Comparison of ENCODE assay signal across 29 mouse cellular contexts in the genomic region with DNA sequence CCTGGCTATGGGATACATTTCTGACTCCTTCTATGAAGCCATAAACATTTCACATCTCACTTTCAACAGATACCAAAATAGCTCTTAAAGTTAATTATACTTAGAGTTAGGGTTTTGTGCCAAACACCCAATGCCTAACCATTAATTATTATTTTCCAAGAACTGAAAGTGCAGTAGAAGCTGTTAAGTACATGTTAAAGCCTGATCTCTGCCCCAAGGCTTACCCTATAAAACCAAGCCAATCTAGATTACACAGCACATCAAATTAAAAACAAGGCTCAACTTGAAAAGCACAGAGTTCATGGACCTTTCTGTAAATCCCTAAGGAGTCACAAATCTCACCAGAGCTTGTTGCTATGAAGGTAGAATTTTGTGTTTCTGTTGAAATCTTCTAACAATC. TPM values are rescaled to one million over a fixed set of nuclear protein-coding genes. Genes with fewer than 3 reads are reported as not detected.
"Had no signal": no experiment of that assay in that cellular context is flagged by ENCODE, and none has a peak within 500 bp of the region (broad histone marks: within the 10 kb centered on the region; RNA-seq: fewer than 3 reads in every experiment).

No protein-coding gene starts in this region.

- H3K4me1 ChIP-seq: kidney, embryonic 15.5 days; limb, embryonic 13.5 days; liver, embryonic 13.5 days; midbrain, embryonic 10.5 days; midbrain, embryonic 13.5 days had no signal

- DNase-seq: left cerebral cortex, postnatal 4 days; liver, embryonic 13.5 days; lung, adult 2 months; lung, postnatal 14 days; lung, postnatal 4 days; thymus, adult 18-20 months; thymus, postnatal 36 days had no signal

- H3K27me3 ChIP-seq: kidney, embryonic 15.5 days; limb, embryonic 13.5 days; liver, embryonic 13.5 days; midbrain, embryonic 13.5 days had no signal

- H3K27ac ChIP-seq: kidney, embryonic 15.5 days; limb, embryonic 13.5 days; liver, embryonic 13.5 days; midbrain, embryonic 10.5 days; midbrain, embryonic 13.5 days had no signal

- H3K9ac ChIP-seq: kidney, embryonic 15.5 days; limb, embryonic 13.5 days; liver, embryonic 13.5 days; midbrain, embryonic 13.5 days had no signal

- ATAC-seq: intestine, postnatal 0 days; midbrain, embryonic 13.5 days; midbrain, embryonic 16.5 days had no signal

- H3K4me2 ChIP-seq: kidney, embryonic 15.5 days; limb, embryonic 13.5 days; liver, embryonic 13.5 days; midbrain, embryonic 13.5 days had no signal

- H3K9me3 ChIP-seq: kidney, embryonic 15.5 days; limb, embryonic 13.5 days; liver, embryonic 13.5 days; midbrain, embryonic 10.5 days; midbrain, embryonic 13.5 days had no signal

- H3K4me3 ChIP-seq: kidney, embryonic 15.5 days; limb, embryonic 13.5 days; liver, embryonic 13.5 days; midbrain, embryonic 10.5 days; midbrain, embryonic 13.5 days had no signal

- H3K36me3 ChIP-seq: kidney, embryonic 15.5 days; limb, embryonic 13.5 days; liver, embryonic 13.5 days; midbrain, embryonic 10.5 days; midbrain, embryonic 13.5 days had no signal

RNA-seq across cellular contexts. Expression of a gene that starts 10.4 kb away (rescaled TPM):
- total RNA-seq: layer of hippocampus, adult 18-20 months; layer of hippocampus, postnatal 14 days; left cerebral cortex, adult 8-10 months; left cerebral cortex, postnatal 14 days; left cerebral cortex, postnatal 4 days; liver, adult 2 months; megakaryocyte progenitor cell, adult 5-6 weeks had no signal
- polyA plus RNA-seq: intestine, embryonic 14.5 days; intestine, postnatal 0 days; kidney, embryonic 15.5 days; limb, embryonic 13.5 days; liver, adult 2 months; liver, embryonic 13.5 days; liver, embryonic 16.5 days; lung, adult 2 months; lung, embryonic 16.5 days; midbrain, embryonic 10.5 days; midbrain, embryonic 13.5 days; midbrain, embryonic 16.5 days; neural tube, embryonic 11.5 days; neural tube, embryonic 14.5 days; small intestine, adult 2 months; spleen, adult 2 months; stomach, embryonic 16.5 days; testis, adult 2 months; urinary bladder, adult 2 months had no signal
